Mouse (Mus musculus) kidney, postnatal 36 days (tissue): ENCODE results near the gene Tcte2.

Experiments
- DNase-seq, 2 experiments: peaks; one replicate each; pipeline ENCODE4 v3.0.0; 2021 to 2022; ENCODE audit warnings: mixed read lengths in 2 of 2

Tcte2 gene

GRCm38 (mm10) chr17:13744824-13745223 lies 16.8 kb downstream of the Tcte2 start:
- DNase-seq, result peak; percentile 94 to 95

DNA sequence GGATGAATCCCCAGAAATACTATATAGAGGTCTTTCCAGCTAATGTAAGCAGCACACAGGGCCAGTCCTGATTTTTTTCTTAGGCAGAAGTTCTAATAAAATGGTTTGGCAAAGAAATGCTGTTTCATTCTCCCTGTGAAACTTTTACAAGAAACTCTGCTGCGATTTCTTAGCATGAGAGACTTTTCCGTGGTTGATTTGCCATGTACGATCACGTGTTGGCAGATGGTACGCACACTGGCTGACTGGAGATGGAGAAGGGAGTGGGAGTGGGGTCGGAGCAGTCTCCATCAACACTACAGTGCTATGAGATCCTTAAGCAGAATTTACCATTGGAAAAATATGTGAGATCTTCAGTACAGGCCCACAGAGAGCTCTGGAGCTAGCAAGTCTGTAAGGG lies 17.4 kb downstream of the Tcte2 start:
- no peak for DNase-seq

GRCm38 (mm10) chr17:13743709-13744079 lies 17.9 kb downstream of the Tcte2 start:
- DNase-seq, result peak; percentile 51 to 52

DNA sequence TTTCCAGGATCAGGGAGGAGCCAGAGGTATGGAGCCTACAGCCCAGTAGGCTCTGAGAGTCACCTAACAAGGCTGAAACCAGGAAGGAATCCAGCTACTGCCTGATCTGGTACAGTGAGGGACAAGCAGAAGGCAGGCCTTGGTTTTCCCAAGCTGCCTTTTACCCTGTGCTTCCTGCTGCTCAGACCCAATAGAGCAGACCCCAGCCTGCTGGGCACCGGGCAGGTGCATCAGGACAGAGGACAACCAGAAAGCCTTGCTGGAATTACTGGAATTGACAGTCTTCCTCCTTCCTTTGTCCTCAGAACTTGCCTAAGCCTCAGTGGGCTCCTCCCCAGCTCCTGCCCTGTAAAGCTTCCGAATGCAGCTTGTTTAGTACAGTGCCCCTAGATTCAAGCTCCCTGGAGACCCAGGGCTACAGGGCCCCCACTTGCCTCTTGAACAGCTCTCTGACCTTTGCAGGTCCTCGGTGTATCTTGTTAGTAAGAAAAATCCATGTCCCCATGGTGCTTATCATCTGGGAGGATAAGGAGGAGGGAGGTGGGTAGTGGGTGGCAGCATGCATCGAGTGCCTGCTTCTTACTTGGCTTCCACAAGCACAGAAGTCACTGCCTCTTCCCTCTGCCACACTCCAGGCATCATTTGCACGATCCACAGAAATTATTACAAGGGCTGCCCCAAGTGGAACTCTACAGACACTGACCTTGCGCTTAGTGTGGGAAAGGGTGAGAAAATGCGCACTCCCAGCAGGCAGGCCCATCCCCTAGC lies 18.5 kb downstream of the Tcte2 start:
- DNase-seq, result no peak

- DNase-seq, result no peak
Measured at GRCm38 (mm10) chr17:13742334-13742733, 19.3 kb downstream of the Tcte2 start.

DNA sequence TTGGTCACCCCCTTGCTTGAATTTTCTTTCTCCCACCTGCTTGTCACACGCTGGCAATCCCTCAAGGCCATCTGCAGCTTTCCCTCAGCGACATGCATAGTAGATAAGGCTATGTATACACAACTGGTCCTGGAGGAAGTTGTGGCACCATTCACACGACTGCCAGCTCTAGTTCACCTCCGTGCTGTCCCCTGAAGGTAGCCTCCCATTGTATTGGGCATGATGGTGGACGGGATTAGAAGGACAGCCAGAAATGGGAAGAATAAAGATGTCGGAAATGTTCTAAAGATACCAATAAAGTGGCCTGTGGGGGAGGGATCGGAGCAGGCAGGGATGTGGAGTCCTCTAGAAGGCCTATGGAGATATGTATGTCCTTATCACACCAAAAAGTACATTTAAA lies 20.0 kb downstream of the Tcte2 start:
- DNase-seq, result no peak

GRCm38 (mm10) chr17:13740796-13741195 lies 20.8 kb downstream of the Tcte2 start:
- no peak for DNase-seq

DNA sequence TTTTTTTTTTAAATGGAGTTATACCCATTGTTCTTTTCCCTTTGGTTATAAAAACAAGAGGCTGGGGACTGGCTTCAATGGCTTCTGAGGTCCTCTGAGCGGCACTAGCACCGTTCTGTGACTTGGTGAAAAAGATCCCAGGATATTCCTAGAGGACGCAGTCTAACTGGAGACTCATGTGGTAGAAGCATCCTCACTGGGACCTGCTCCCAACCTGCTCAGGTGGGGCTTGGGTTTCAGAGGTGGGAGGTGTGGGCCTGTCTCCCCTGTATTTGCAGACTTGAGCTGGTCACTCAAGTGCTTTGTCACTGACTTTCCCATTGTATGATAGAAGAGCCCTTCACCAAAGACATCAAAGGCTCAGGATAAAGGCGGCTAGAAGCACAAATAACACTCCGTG lies 21.6 kb downstream of the Tcte2 start:
- DNase-seq, result no peak

DNA sequence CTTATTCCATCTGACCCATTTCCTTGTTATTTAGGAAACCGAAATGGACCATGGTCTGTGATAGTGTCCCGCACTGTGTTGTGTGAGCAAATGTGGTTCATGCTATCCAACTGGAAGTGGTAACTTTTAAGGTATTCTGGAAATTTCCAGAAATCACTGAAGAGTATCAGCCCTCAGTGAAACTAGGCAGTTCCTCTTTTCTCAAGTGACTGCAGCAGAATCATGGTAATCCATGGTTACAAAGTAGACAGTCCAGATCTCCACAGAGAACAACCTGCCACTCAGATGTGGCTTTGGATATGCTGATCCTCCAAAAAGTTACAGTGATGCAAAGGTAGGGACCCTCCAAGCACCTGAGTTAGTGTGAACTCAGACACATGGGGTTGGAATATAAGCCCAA lies 22.7 kb downstream of the Tcte2 start:
- no peak for DNase-seq

DNA sequence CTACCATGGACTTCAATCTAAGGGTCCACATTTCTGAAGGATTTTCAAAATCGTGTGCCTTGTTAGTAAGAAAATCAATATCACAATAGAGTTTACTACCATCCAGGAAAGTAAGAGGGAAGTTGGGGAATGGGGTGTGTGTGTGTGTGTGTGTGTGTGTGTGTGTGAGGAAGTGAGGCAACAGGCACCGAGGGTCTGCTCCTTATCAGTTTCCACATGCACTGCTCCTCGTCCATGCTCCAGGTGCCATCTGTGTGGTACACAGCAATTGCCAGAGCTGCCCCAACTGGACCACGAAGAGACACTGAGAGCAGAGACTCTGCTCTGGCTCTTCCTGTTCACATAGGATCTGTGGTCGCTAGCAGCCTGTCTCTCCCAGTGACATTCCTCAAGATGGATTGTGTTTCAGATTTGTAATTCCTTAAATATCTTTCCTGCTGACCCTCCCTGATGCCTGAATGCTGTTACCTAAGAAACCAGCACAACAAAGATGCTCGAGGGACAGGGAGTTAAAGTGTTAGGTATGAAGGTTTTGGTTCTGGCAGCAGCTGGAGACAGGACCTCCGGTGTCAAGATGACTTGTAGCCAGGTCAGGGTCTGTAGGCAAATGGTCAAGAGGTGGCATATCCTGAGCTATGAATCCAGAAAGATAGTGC lies 23.4 kb downstream of the Tcte2 start:
- no peak for DNase-seq

GRCm38 (mm10) chr17:13737336-13737735 lies 24.3 kb downstream of the Tcte2 start:
- peak; percentile 29 to 40 for DNase-seq

DNA sequence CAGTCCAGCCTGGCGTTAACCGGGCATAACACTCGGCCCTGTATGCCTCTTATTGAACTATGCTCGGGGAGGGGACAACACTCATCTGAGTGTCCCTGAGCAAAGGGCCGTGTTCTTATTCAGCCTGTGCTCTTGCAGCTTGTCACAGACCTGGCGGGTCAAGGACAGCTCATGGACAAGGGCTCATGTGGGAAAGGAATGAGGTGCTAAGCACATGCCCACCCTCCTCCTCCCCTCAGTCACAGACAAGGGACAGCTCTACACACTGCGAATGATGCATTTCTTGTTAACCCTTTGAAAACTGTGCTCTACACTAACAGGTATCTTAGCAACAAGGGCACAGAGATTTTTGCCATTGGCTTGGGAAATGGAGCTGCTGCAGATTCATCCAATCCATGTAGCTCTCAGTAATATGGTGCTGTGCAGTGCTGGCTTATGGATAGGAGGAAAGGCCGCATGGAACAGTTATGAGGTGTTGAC lies 25.8 kb downstream of the Tcte2 start:
- peak; percentile 57 to 70 for DNase-seq

DNA sequence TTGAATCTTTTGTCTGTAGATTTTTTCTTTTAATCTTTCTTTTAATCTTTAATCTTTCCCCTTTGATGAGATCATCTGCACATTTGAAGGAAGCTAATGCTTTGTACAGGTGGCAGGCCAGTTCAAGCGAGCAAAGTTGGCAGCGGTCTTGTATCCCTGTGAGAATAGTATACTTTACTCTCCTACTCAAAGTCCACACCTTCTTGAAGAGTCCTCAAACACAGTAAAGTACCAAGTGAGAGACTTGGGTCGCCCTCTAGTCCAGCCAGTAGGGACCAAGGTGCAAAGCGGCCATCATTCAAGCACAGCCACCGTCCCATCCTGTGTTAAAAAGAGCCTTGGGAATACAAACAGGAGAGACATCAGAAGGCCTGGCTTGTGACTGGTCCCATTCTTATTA lies 26.6 kb downstream of the Tcte2 start:
- peak; percentile 68 to 79 for DNase-seq

DNA sequence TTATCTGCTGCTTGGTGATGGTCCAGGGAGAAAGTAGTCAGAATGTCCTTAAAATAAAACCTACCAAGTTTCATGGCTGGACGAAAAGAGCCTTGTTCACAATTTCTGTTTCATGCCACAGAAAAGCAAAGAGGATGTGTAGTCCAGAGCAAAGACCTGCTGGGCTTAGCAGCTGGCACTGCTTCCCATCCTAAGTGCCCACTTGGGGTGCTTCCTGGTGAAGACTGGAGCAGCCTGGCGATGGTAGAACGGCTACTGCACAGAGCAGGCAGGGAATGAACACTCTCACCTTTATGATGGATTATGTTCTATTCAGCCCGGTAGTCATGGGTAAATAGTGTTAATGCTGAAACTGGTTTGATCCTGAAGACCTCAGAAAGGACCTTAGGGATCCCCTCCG lies 27.7 kb downstream of the Tcte2 start:
- no peak for DNase-seq

DNA sequence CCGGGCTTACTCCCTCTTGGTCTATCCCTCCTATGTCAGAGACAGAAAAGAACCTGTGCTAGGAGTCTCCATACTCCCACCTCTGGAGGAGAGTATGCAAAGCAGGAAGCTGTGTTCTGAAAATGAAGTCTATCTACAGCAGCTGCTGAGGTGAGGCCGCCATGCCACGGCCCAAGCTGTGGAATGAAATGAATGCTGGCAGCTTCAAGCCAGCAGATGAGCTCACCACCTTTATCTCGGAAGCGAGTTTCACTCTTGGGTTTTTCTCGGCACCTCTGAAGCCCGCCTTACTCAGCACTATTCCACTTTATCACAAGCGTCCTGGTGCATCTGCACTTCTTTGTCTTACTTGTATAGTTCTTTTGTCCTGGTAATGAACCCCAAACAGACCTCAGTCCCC lies 28.9 kb downstream of the Tcte2 start:
- no peak for DNase-seq

DNA sequence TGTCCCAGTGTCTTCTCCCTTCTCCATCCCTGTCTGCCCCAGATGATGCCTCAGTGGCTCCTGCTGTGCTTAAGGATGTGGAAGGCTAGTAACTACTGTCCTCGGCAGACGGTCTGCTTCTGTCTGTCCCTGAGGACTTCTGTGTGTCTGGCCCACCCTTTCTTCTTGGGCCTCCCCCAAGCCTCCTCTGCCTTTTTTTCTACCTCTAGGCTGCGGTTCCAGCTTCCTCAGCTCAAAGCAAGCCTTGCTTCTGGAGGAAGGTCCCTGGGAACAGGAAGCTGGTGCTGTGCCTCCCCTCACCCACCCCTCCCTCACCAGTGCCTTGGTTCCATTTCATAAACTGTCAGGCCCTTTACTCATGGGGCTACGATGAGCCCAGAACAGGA lies 29.9 kb downstream of the Tcte2 start:
- DNase-seq, result no peak

- DNase-seq, result no peak
Measured at GRCm38 (mm10) chr17:13730980-13731726, 30.5 kb downstream of the Tcte2 start.

DNA sequence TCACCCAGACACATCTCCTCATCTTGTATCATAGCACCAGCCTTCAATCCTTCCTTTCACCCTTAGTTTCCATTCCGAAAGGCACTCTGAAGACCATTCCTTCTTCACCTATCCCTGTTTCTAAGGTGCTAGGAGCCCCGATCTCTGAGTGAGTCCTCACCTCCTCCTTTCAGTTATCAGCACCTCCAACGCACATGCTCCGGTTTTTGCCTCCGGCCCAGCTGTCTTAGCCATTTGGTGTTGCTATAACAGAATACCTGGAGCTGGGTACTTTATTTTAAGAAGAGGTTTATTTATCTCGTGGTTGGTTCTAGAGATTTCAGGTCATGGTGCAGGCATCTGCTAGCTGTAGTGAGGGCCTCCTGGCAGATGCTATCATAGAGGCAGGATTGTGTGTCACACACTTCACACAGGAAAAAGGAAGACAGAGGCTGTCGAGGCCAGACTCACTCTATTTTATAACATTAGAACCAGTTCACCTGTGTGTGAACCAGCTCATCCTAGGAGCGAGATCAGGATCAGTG lies 34.7 kb downstream of the Tcte2 start:
- DNase-seq, result no peak

- DNase-seq, result no peak
Measured at GRCm38 (mm10) chr17:13725004-13725550, 36.5 kb downstream of the Tcte2 start.

DNA sequence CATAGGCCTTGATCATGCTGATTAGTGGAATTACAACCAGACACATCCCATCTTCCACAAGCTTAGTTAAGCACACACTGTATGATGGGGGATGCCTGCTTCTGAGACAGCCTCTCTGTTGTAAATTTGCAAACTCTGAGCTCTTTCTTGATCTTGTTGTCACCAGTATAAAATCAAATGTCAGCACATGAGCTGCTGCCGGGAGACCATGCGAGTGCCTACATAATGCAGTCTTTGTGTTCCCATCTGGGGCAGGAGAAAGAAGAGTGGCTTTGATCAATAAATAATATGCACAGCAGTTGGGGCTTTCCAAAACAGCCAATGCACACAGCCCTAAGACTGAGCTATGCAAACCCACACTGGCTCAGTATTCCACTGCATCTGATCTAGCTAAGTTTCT lies 39.2 kb downstream of the Tcte2 start:
- no peak for DNase-seq

- DNase-seq, result no peak
Measured at GRCm38 (mm10) chr17:13721372-13721771, 40.3 kb downstream of the Tcte2 start.

- no peak for DNase-seq
Measured at GRCm38 (mm10) chr17:13720187-13720586, 41.4 kb downstream of the Tcte2 start.

DNA sequence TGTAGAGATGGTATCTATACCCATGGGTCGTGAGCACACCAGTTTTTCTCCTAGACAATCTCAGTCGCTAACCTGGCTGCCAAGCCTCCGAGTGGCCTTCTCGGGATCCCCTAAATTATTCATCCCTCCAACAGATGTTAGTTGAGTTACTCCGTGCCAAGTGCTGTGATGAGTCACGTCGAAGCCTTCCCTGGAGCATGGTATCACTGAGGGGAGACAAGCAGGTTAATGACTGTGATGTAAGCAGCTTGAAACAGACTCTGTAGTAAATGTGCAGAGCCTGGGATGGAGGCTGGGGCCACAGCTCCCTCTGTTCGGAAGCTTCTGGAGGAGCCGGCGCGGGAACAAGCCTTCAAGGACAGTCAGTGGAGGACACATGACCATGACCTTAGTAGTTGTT lies 44.2 kb downstream of the Tcte2 start:
- DNase-seq, result no peak
